Mouse (Mus musculus) MEL (cell line): Measurements from ENCODE around the gene Lyrm7.

ENCODE experiments used
- BHLHE40 ChIP-seq: IDR thresholded peaks from 2 replicates; pipeline ENCODE4 v1.6.1; 2012; ENCODE audit warnings: low read depth, mild to moderate bottlenecking, inconsistent platforms, low read length, improper control_type of control experiment, borderline replicate concordance
- CHD1 ChIP-seq: IDR thresholded peaks from 2 replicates; pipeline ENCODE4 v1.6.1; 2012; ENCODE audit warnings: low read depth, mild to moderate bottlenecking, inconsistent platforms, low read length, improper control_type of control experiment
- CTCF ChIP-seq, 3 experiments: IDR thresholded peaks in 2 of 3; conservative IDR thresholded peaks in 1 of 3; 2 replicates each; pipeline ENCODE4 v1.5.1; 2011 to 2012; ENCODE audit warnings: low read length in 3 of 3, low read depth in 2 of 3, mild to moderate bottlenecking in 2 of 3, improper control_type of control experiment in 1 of 3, inconsistent platforms in 1 of 3, mixed read lengths in 1 of 3, moderate library complexity in 1 of 3; ENCODE audit not compliant: control insufficient read depth in 1 of 3, insufficient read depth in 1 of 3, poor library complexity in 1 of 3, severe bottlenecking in 1 of 3
- ELF1 ChIP-seq: IDR thresholded peaks from 2 replicates; pipeline ENCODE4 v1.6.1; 2014; ENCODE audit warnings: low read depth, mild to moderate bottlenecking, inconsistent platforms, low read length, improper control_type of control experiment, moderate library complexity
- EP300 ChIP-seq, 2 experiments: IDR thresholded peaks; 2 replicates each; pipeline ENCODE4 v1.6.1; 2011; ENCODE audit warnings: improper control_type of control experiment in 2 of 2, low read length in 2 of 2, low read depth in 1 of 2, mild to moderate bottlenecking in 1 of 2
- ETS1 ChIP-seq: IDR thresholded peaks from 2 replicates; pipeline ENCODE4 v1.6.1; 2012; ENCODE audit warnings: low read depth, mild to moderate bottlenecking, inconsistent platforms, low read length, improper control_type of control experiment, moderate library complexity
- GATA1 ChIP-seq: IDR thresholded peaks from 2 replicates; pipeline ENCODE4 v1.6.1; 2011; ENCODE audit warnings: low read depth, low read length, improper control_type of control experiment
- MAZ ChIP-seq: IDR thresholded peaks from 2 replicates; pipeline ENCODE4 v1.6.1; 2012; ENCODE audit warnings: low read depth, mild to moderate bottlenecking, inconsistent platforms, low read length, improper control_type of control experiment
- MEF2A ChIP-seq: IDR thresholded peaks from 2 replicates; pipeline ENCODE4 v1.6.1; 2014; ENCODE audit warnings: low read depth, mild to moderate bottlenecking, inconsistent platforms, low read length, improper control_type of control experiment; ENCODE audit not compliant: poor library complexity, insufficient replicate concordance, severe bottlenecking; ENCODE audit errors: extremely low read depth
- MYB ChIP-seq: IDR thresholded peaks from 2 replicates; pipeline ENCODE4 v1.6.1; 2011; ENCODE audit warnings: mild to moderate bottlenecking, low read depth, low read length, improper control_type of control experiment
- MYC ChIP-seq: IDR thresholded peaks from 2 replicates; pipeline ENCODE4 v1.6.1; 2011; ENCODE audit warnings: low read depth, mild to moderate bottlenecking, low read length, improper control_type of control experiment, moderate library complexity
- POLR2A ChIP-seq, 2 experiments: IDR thresholded peaks; 2 replicates each; pipeline ENCODE4 v1.6.1; 2011 to 2012; ENCODE audit warnings: low read length in 2 of 2, mild to moderate bottlenecking in 2 of 2, control low read depth in 1 of 2, improper control_type of control experiment in 1 of 2, low read depth in 1 of 2, moderate library complexity in 1 of 2; ENCODE audit not compliant: control insufficient read depth in 1 of 2, insufficient read depth in 1 of 2, poor library complexity in 1 of 2
- POLR2AphosphoS5 ChIP-seq: IDR thresholded peaks from 2 replicates; pipeline ENCODE4 v1.6.1; 2012; ENCODE audit warnings: low read depth, borderline replicate concordance, mild to moderate bottlenecking, inconsistent platforms, low read length, moderate library complexity, mixed read lengths
- TAL1 ChIP-seq: IDR thresholded peaks from 2 replicates; pipeline ENCODE4 v1.6.1; 2012; ENCODE audit warnings: mild to moderate bottlenecking, inconsistent platforms, low read length, moderate library complexity, mixed read lengths

- TF ChIP-seq BHLHE40 (no peak), CTCF (IDR thresholded peaks at IDR 0.05 in 2 of 3, conservative IDR thresholded peaks at IDR 0.05 in 1 of 3; ENCODE audit: control insufficient read depth in 1 of 3, insufficient read depth in 1 of 3, low read depth in 2 of 3, low read length in 3 of 3, poor library complexity in 1 of 3, severe bottlenecking in 1 of 3) (no peak), ETS1 (no peak), MYC (no peak), POLR2A (IDR thresholded peaks at IDR 0.05; ENCODE audit: control insufficient read depth in 1 of 2, insufficient read depth in 1 of 2, low read depth in 1 of 2, low read length in 2 of 2, poor library complexity in 1 of 2) (no peak), TAL1 (no peak), GATA1 (no peak), ELF1 (no peak), MAZ (no peak), POLR2AphosphoS5 (no peak), CHD1 (no peak), MYB (no peak), EP300 (IDR thresholded peaks at IDR 0.05; ENCODE audit: low read depth in 1 of 2, low read length in 2 of 2) (no peak), MEF2A (no peak)
Observed at GRCm38 (mm10) chr11:54881051-54881474, 20.3 kb upstream of the Lyrm7 start.
